Mouse (Mus musculus) forebrain, embryonic 11.5 days (tissue): ENCODE results near the gene Lrp6. TPM values are rescaled to one million over a fixed set of nuclear protein-coding genes. Genes with fewer than 3 reads are reported as not detected.

Experiments
- ATAC-seq: fragments of 200-750 bp; cut with Nextera tagmentation; replicated peaks from 2 replicates; pipeline ENCODE4 v1.8.0; 2017; ENCODE audit warnings: moderate TSS enrichment; ENCODE audit not compliant: low FRiP score
- DNase-seq: peaks from one replicate; pipeline ENCODE4 v3.0.0-alpha.2; 2017; ENCODE audit warnings: low spot score
- H3K27ac ChIP-seq: fragments of 300-500 bp; sonication (generic); 2 replicates; pipeline ENCODE4 v1.5.1; 2014; ENCODE audit warnings: low read depth, low read length
- H3K27me3 ChIP-seq: fragments of 300-500 bp; sonication (generic); 2 replicates; pipeline ENCODE4 v1.6.1; 2014; ENCODE audit warnings: mild to moderate bottlenecking, low read length, mixed read lengths; ENCODE audit not compliant: control insufficient read depth, insufficient read depth
- H3K36me3 ChIP-seq: fragments of 300-500 bp; sonication (generic); 2 replicates; pipeline ENCODE4 v1.6.1; 2014; ENCODE audit warnings: mild to moderate bottlenecking, low read length, moderate library complexity, mixed read lengths; ENCODE audit not compliant: control insufficient read depth, insufficient read depth
- H3K4me1 ChIP-seq: fragments of 300-500 bp; sonication (generic); replicated peaks from 2 replicates; pipeline ENCODE4 v1.6.1; 2014; ENCODE audit warnings: low read length, mixed read lengths; ENCODE audit not compliant: control insufficient read depth, insufficient read depth
- H3K4me2 ChIP-seq: fragments of 300-500 bp; sonication (generic); 2 replicates; pipeline ENCODE4 v1.6.1; 2014; ENCODE audit warnings: low read depth, mild to moderate bottlenecking, low read length, moderate library complexity, mixed read lengths; ENCODE audit not compliant: severe bottlenecking
- H3K4me3 ChIP-seq: fragments of 300-500 bp; sonication (generic); 2 replicates; pipeline ENCODE4 v1.5.1; 2014; ENCODE audit warnings: low read depth, low read length
- H3K9ac ChIP-seq: fragments of 300-500 bp; sonication (generic); 2 replicates; pipeline ENCODE4 v1.6.1; 2014; ENCODE audit warnings: low read length
- H3K9me3 ChIP-seq: fragments of 300-500 bp; sonication (generic); 2 replicates; pipeline ENCODE4 v1.6.1; 2016; ENCODE audit warnings: low read length, mixed read lengths; ENCODE audit not compliant: control insufficient read depth
- WGBS: fragments of 180-500 bp; shearing (Covaris S2); extraction: QIAGEN DNeasy Blood & Tissue Kit; methylation state at CpG from one replicate; pipeline ENCODE4 v1.1.7; 2014; 5-methylcytosine and 5-hydroxymethylcytosine counted together
- polyA plus RNA-seq: library from polyadenylated mRNA; unstranded; fragments of >200 nt; fragmentation: Nextera tagmentation; extraction: Ambion mirVana; gene quantifications from 2 replicates; pipeline ENCODE4 v1.2.1, GENCODE M21; 2014

The Lrp6 gene
- polyA plus RNA-seq, 1 experiment from 2014 or later: 32.5 TPM

DNA sequence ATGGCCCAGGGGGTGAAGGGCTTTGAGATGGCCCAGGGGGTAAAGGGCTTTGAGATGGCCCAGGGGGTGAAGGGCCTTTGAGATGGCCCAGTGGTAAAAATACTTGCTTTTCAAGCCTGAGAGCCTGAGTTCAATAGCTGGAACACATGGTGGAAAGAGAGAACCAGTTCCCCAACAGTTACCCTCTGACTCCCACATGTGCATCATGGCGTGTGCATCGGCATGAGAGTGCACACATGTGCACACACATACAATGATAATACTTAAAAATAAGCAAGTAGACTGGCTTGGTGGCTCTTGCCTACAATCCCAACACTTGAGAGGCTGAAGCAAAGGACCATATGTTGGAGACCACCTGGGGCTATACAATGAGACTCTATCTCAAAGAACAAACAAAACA is 17.9 kb upstream of the Lrp6 start:
- H3K9ac ChIP-seq: no peak overlapping the region
- H3K36me3 ChIP-seq: no peaks in the 10 kb centered on the region
- no peaks in the 10 kb centered on the region for H3K27me3 ChIP-seq
- H3K9me3 ChIP-seq: no peaks in the 10 kb centered on the region
- 99% methylated on average over 2 of the region's 2 CpGs for WGBS
- DNase-seq (no peak), ATAC-seq (no peak)
- H3K4me1 ChIP-seq: no peaks in the 10 kb centered on the region
- H3K4me3 ChIP-seq: no peak overlapping the region
- H3K27ac ChIP-seq: no peak overlapping the region
- H3K4me2 ChIP-seq: no peak overlapping the region

DNA sequence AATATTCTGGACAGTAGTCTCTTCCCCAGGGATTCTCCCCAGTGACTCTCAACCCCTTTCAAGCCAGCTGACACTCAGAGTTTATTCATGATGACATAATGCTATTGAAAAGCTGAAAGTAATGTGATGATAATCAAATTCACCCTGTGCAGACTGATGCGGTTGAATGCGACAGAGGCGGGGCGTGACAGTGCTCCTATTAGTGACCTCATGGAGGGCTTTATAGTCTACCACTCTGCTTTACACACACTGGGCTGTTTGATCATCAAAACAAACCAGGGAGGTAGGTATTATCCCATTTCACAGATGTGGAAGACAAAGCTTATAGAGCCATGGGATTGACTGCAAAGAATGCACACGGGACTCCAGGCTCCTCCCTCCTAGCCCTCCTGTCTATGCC is 15.3 kb upstream of the Lrp6 start:
- no peak overlapping the region for H3K4me3 ChIP-seq
- H3K4me1 ChIP-seq: no peaks in the 10 kb centered on the region
- H3K27ac ChIP-seq: no peak overlapping the region
- no peak overlapping the region for H3K9ac ChIP-seq
- no peak for ATAC-seq
- H3K27me3 ChIP-seq: no peaks in the 10 kb centered on the region
- no peak for DNase-seq
- H3K4me2 ChIP-seq: no peak overlapping the region
- H3K36me3 ChIP-seq: no peaks in the 10 kb centered on the region
- WGBS: 70% methylated on average over 5 of the region's 5 CpGs
- H3K9me3 ChIP-seq: no peaks in the 10 kb centered on the region

GRCm38 (mm10) chr6:134579506-134579905 is 12.7 kb upstream of the Lrp6 start:
- Histone ChIP-seq H3K27ac (no peak overlapping the region), H3K9me3 (no peaks in the 10 kb centered on the region), H3K4me2 (no peak overlapping the region), H3K36me3 (no peaks in the 10 kb centered on the region), H3K9ac (no peak overlapping the region), H3K4me3 (no peak overlapping the region), H3K4me1 (no peaks in the 10 kb centered on the region), H3K27me3 (no peaks in the 10 kb centered on the region)
- DNase-seq (no peak), ATAC-seq (no peak)
- 92% methylated on average over 4 of the region's 4 CpGs for WGBS

DNA sequence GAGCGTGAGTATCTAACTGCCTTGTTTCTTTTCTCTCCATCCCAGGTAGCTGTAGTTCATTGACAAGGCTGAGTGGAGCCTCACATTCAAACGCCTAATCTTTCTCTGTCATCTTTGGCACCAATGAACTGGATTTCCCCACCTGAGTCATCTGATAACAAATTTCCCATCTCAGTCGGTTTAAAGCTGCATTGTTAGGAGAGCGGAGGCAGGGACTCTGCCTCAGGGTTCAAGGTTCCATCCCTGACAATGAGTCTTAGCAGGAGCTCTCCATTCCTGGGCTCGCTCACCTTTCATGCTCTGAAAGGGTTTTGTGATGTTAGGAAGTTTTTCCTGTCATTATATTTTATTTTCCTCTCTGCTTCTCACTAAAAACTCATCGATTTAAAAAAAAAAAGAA is 11.3 kb upstream of the Lrp6 start:
- no peaks in the 10 kb centered on the region for H3K36me3 ChIP-seq
- H3K27me3 ChIP-seq: no peaks in the 10 kb centered on the region
- no peak overlapping the region for H3K4me2 ChIP-seq
- no peak for DNase-seq
- 65% methylated on average over 6 of the region's 6 CpGs for WGBS
- no peak overlapping the region for H3K9ac ChIP-seq
- ATAC-seq: no peak
- H3K9me3 ChIP-seq: no peaks in the 10 kb centered on the region
- H3K4me3 ChIP-seq: no peak overlapping the region
- no peaks in the 10 kb centered on the region for H3K4me1 ChIP-seq
- no peak overlapping the region for H3K27ac ChIP-seq

DNA sequence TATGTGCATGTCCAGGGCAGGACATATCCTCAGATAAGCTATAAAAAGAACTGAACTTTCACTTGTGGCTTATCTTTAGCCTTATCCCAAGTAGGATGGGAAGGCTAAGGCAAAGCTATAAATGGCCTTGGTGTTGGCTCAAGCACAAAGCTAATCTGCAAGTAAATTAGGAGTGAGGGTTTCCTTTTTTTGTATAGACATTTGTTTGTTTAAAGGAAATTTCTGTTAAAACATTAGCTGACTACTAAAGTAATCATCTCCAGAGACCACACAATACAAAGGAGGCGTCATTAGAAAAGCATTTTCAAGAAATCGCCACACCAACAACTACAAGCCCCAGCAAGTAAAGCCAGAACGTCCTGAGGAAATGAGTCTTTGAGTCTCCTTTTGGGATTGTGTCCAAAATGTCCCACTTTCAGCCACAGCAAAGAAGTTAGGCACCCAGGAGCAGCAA is 8.6 kb upstream of the Lrp6 start:
- Histone ChIP-seq H3K4me1 (no peaks in the 10 kb centered on the region), H3K9me3 (no peaks in the 10 kb centered on the region), H3K9ac (no peak overlapping the region), H3K27ac (no peak overlapping the region), H3K4me2 (no peak overlapping the region), H3K36me3 (no peaks in the 10 kb centered on the region), H3K4me3 (no peak overlapping the region), H3K27me3 (no peaks in the 10 kb centered on the region)
- ATAC-seq (no peak), DNase-seq (no peak)
- WGBS: 77% methylated on average over 3 of the region's 3 CpGs

DNA sequence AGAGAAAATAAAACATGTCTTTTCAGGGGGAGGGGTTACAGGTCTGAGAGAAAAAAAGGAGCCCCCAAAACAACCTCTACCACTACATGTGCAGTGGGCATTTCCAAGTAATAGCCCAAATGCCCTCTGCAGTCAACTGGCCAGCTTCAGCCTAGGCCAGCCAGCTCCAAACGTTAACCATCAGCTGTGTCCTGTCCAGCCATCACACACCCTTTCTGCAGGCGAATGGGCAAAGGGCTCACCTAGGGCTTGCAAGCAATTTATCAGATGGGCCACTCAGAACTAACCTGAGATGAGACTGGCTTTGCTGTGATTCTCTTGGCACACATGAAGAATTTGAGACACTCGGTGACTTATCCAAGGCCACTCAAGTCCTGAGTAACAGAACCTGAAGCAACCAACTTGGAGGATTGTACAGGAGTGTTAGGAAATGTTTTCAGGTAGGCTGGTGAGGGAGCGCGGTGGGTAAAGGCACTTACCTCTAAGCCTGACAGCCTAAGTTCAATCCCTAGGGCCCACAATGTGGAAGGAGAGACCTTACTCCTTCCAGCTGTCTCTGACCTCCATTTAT is 1.3 kb upstream of the Lrp6 start:
- ATAC-seq: no peak
- Histone ChIP-seq H3K36me3 (no peaks in the 10 kb centered on the region), H3K27me3 (no peaks in the 10 kb centered on the region), H3K9me3 (no peaks in the 10 kb centered on the region), H3K4me3 (no peak overlapping the region), H3K9ac (no peak overlapping the region), H3K4me2 (no peak overlapping the region), H3K4me1 (peaks cover 2% of the 10 kb centered on the region; the same call in 1 of the 2 replicates), H3K27ac (no peak overlapping the region)
- 73% methylated on average over 5 of the region's 5 CpGs for WGBS
- no peak for DNase-seq

DNA sequence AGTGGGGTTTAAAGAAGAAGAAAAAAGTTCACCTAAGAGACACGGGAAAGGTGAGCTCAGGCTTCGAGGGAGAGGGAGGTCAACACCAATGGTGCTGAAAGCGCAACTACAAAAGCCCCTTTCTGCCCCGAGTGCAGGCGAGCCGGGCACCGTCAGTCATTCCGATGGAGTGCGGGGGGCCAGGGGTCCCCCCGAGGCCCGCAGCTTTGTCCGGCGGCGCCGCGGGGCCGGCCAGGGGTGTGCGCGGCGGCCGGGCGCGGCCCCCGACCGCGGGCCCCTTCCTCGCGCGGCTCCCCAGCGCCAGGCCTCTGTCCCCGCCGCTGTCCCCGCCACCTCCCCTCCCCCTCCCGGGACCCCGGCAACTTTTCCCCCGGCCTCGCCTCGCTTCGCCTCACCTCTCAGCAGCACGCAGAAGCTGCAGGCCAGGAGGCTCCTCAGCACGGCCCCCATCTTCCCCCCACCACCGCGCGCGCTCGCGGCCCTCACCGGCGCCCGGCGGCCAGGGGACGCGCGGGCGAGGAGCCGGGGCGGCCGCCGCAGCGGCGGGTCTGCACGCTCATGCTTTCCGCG is 432 bp downstream of the Lrp6 start:
- ATAC-seq: peak; percentile 68
- Histone ChIP-seq H3K9me3 (no peaks in the 10 kb centered on the region), H3K4me3 (peak overlapping the region; percentile 95), H3K4me2 (peak overlapping the region; percentile 70), H3K27ac (peak overlapping the region; percentile 98), H3K4me1 (peaks cover 2% of the 10 kb centered on the region; the same call in 1 of the 2 replicates), H3K36me3 (no peaks in the 10 kb centered on the region), H3K9ac (peak overlapping the region; percentile 99), H3K27me3 (no peaks in the 10 kb centered on the region)
- no peak for DNase-seq
- under 1% methylated on average over 59 of the region's 64 CpGs for WGBS

GRCm38 (mm10) chr6:134565606-134566247 is 1.0 kb downstream of the Lrp6 start:
- Histone ChIP-seq H3K9ac (peak overlapping the region; percentile 99), H3K36me3 (no peaks in the 10 kb centered on the region), H3K4me1 (peaks cover 2% of the 10 kb centered on the region; the same call in 1 of the 2 replicates), H3K27me3 (no peaks in the 10 kb centered on the region), H3K4me3 (peak overlapping the region; percentile 95), H3K27ac (0 out of 2 replicates have a peak overlapping the region, but pooled peaks have one; percentile 98), H3K9me3 (no peaks in the 10 kb centered on the region), H3K4me2 (peak overlapping the region; percentile 70)
- WGBS: under 1% methylated on average over 19 of the region's 19 CpGs
- ATAC-seq: no peak
- no peak for DNase-seq
